Mouse (Mus musculus): ENCODE measurements at regions not wholly inside any gene's neighbourhood (a gene's known extent, or its start where the extent isn't known, plus 50 kb on each side); places are given as distances from the start of the nearest gene placed in this dataset.

DNA sequence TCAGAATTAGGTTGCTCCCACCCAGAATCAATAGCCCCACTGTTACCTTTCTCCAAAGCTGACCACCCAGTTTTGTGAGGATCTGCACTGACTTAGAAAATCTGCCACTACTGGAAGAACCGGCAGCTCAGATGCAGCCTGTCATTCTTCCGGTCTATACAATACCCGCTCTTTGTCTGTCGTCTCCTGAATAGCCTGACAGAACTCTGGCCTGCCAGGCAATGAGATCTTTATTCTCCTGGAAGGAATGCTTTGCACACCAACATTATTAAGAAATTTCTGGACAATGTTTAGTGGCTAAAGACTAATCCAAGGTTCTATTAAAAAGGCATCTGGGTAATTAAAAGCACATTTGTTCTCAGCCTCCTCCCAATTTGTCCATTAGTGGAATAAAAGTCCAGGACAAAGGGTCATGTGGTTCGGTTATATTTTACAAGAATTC lies 2232.0 kb downstream of the 4930444P10Rik start:
- ATAC-seq (replicated peaks; ENCODE audit: low FRiP score, low TSS enrichment, low read depth) (no peak), DNase-seq (ENCODE audit: low spot score) (no peak)
- H3K9me3 ChIP-seq (ENCODE audit: control insufficient read depth, low read length), result no peaks in the 10 kb centered on the region

DNA sequence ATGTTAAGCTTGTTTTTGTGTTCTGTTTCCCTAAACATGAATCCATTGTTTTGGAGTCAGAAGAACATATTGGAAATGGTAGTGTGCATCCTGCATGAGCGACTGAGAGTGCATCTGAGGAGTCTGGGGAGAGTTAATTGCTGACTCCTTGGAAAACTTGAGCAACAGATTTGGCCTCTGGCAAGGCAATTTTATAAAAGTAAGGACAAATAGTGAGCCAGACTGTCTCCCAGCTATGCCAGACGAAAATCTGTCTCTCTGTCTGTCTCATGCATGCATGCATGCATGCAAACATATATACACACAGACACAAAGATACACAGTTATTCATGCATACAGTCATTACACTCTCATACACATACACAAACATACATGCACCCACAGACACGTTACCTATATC lies 2232.7 kb downstream of the 4930444P10Rik start:
- H3K27ac ChIP-seq (ENCODE audit: low read depth), result no peak overlapping the region
- H3K36me3 ChIP-seq (ENCODE audit: control insufficient read depth, insufficient read depth, low read length), result no peaks in the 10 kb centered on the region
- ATAC-seq (replicated peaks; ENCODE audit: low FRiP score, low TSS enrichment, low read depth), result no peak
- H3K4me3 ChIP-seq (ENCODE audit: low read depth, low read length), result no peak overlapping the region
- H3K27me3 ChIP-seq (replicated peaks; ENCODE audit: control insufficient read depth, insufficient read depth, low read length), result no peaks in the 10 kb centered on the region
- DNase-seq (ENCODE audit: low spot score), result no peak
- H3K9ac ChIP-seq (ENCODE audit: low read length), result no peak overlapping the region
- H3K4me2 ChIP-seq (ENCODE audit: low read length), result no peak overlapping the region
- H3K9me3 ChIP-seq (ENCODE audit: control insufficient read depth, low read length), result no peaks in the 10 kb centered on the region
- H3K4me1 ChIP-seq (replicated peaks; ENCODE audit: control insufficient read depth, insufficient read depth, low read length), result no peaks in the 10 kb centered on the region
- WGBS, result 65% methylated on average over 3 of the region's 3 CpGs

More for the DNA sequence above, 2232.0 kb downstream of the 4930444P10Rik start:
- no peak overlapping the region for H3K4me2 ChIP-seq (ENCODE audit: low read length)
- 70% methylated on average over 5 of the region's 5 CpGs for WGBS
- H3K36me3 ChIP-seq (ENCODE audit: control insufficient read depth, insufficient read depth, low read length), result no peaks in the 10 kb centered on the region
- H3K27ac ChIP-seq (ENCODE audit: low read depth), result no peak overlapping the region
- no peak overlapping the region for H3K9ac ChIP-seq (ENCODE audit: low read length)
- no peaks in the 10 kb centered on the region for H3K27me3 ChIP-seq (replicated peaks; ENCODE audit: control insufficient read depth, insufficient read depth, low read length)
- H3K4me3 ChIP-seq (ENCODE audit: low read depth, low read length), result no peak overlapping the region
- H3K4me1 ChIP-seq (replicated peaks; ENCODE audit: control insufficient read depth, insufficient read depth, low read length), result no peaks in the 10 kb centered on the region

DNA sequence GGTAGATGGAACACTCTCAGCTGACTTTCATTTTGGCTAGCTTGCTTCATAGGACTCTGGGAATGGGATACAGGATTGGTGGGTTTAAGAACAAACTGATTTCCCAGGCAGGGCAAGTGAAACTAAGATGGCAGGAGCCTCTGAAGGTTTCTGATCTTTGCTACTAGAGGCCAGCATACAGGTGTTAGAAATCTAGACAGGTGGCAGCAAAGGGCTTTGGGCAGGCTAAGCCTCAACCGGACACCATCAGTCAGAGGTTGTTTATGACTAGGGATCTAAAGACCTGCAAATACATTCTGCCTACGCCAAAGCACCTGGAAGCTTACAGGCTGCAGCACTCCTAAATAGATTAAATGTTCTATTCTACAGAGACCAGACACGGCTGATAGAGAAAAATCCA lies 2233.4 kb downstream of the 4930444P10Rik start:
- no peaks in the 10 kb centered on the region for H3K9me3 ChIP-seq (ENCODE audit: control insufficient read depth, low read length)
- H3K27ac ChIP-seq (ENCODE audit: low read depth), result no peak overlapping the region
- 25% methylated on average over 3 of the region's 3 CpGs for WGBS
- no peak overlapping the region for H3K4me3 ChIP-seq (ENCODE audit: low read depth, low read length)
- H3K9ac ChIP-seq (ENCODE audit: low read length), result no peak overlapping the region
- no peaks in the 10 kb centered on the region for H3K36me3 ChIP-seq (ENCODE audit: control insufficient read depth, insufficient read depth, low read length)
- no peak for ATAC-seq (replicated peaks; ENCODE audit: low FRiP score, low TSS enrichment, low read depth)
- no peaks in the 10 kb centered on the region for H3K4me1 ChIP-seq (replicated peaks; ENCODE audit: control insufficient read depth, insufficient read depth, low read length)
- no peak for DNase-seq (ENCODE audit: low spot score)
- no peaks in the 10 kb centered on the region for H3K27me3 ChIP-seq (replicated peaks; ENCODE audit: control insufficient read depth, insufficient read depth, low read length)
- no peak overlapping the region for H3K4me2 ChIP-seq (ENCODE audit: low read length)

DNA sequence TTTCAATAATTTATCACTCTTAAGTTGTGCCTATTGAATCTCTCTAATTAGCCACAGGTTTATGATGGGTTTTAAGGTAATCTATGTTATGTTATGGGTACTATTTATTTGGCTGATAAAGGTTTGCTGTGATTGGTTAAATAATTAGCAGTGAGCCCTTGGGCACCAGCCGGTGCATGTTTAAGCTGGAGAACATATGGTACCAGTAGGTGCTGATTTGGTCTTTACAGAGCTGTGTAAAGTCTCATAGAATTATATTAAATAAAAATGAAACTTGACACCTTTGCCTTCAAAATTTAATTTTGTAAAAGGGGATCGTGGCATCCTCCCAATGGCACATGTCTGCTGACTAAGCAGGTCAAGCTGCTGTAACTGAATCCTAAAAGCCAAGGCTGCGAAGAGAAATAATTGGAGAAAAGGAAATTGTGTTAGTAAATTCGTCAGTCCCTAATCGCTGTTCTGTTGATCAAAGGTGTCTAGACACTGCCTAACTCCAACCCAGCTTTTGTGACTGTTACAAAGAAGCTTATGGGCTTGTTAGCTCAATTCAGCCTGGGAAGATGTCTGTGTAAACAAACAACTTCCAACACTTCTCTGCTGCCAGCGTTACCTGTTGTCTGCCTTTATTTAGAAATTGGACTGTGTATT lies 2234.6 kb downstream of the 4930444P10Rik start:
- no peak for DNase-seq (ENCODE audit: low spot score)
- WGBS, result 50% methylated on average over 6 of the region's 6 CpGs

DNA sequence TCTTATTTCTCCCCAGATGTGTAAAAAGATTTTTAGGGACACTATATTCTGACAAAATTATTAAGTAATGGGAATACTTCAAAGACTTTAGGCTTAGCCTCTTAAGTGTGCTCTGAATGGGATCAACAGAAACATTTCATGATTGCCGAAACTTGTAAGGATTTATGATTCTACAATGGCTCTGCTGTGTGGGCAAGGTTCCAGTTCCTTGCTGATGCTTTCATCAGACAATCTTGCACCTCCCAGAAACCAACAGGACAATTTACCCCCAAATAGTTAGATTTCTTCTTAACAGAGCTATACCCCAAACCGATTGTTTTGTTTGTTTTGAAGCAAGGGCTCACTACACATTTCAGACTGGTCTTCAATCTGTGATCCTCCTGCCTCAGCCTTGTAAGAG lies 2236.1 kb downstream of the 4930444P10Rik start:
- no peaks in the 10 kb centered on the region for H3K27me3 ChIP-seq (replicated peaks; ENCODE audit: control insufficient read depth, insufficient read depth, low read length)
- 73% methylated on average over 2 of the region's 2 CpGs for WGBS
- no peak overlapping the region for H3K9ac ChIP-seq (ENCODE audit: low read length)
- no peaks in the 10 kb centered on the region for H3K36me3 ChIP-seq (ENCODE audit: control insufficient read depth, insufficient read depth, low read length)
- DNase-seq (ENCODE audit: low spot score) (no peak), ATAC-seq (replicated peaks; ENCODE audit: low FRiP score, low TSS enrichment, low read depth) (no peak)
- no peak overlapping the region for H3K27ac ChIP-seq (ENCODE audit: low read depth)
- H3K4me3 ChIP-seq (ENCODE audit: low read depth, low read length), result no peak overlapping the region
- no peaks in the 10 kb centered on the region for H3K9me3 ChIP-seq (ENCODE audit: control insufficient read depth, low read length)
- H3K4me2 ChIP-seq (ENCODE audit: low read length), result no peak overlapping the region
- H3K4me1 ChIP-seq (replicated peaks; ENCODE audit: control insufficient read depth, insufficient read depth, low read length), result no peaks in the 10 kb centered on the region

More for the DNA sequence above, 2234.6 kb downstream of the 4930444P10Rik start:
- Histone ChIP-seq H3K4me3 (ENCODE audit: low read depth, low read length) (no peak overlapping the region), H3K36me3 (ENCODE audit: control insufficient read depth, insufficient read depth, low read length) (no peaks in the 10 kb centered on the region), H3K4me2 (ENCODE audit: low read length) (no peak overlapping the region), H3K9ac (ENCODE audit: low read length) (no peak overlapping the region), H3K9me3 (ENCODE audit: control insufficient read depth, low read length) (no peaks in the 10 kb centered on the region), H3K4me1 (replicated peaks; ENCODE audit: control insufficient read depth, insufficient read depth, low read length) (no peaks in the 10 kb centered on the region), H3K27me3 (replicated peaks; ENCODE audit: control insufficient read depth, insufficient read depth, low read length) (no peaks in the 10 kb centered on the region), H3K27ac (ENCODE audit: low read depth) (no peak overlapping the region)
- no peak for ATAC-seq (replicated peaks; ENCODE audit: low FRiP score, low TSS enrichment, low read depth)

DNA sequence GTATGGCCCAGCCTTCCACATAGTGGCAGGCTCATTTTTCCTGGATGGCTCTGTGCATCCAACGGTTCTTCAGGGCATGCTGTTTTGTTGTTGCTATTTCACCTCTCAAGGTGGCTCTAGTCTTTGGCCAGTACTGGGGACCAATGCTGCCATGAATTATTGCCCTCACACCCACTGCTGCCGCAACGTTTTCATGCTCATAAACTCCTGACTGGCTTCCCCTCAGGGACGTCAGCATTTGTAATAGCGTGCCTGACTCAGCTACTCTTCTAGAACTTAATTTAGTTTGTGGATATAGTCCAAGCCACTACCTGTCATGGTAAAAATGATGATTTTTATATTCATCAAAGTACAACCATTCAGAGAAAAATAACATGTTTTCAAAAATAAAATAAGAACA lies 2242.0 kb downstream of the 4930444P10Rik start:
- Histone ChIP-seq H3K9ac (ENCODE audit: low read length) (no peak overlapping the region), H3K9me3 (ENCODE audit: control insufficient read depth, low read length) (no peaks in the 10 kb centered on the region), H3K27me3 (replicated peaks; ENCODE audit: control insufficient read depth, insufficient read depth, low read length) (no peaks in the 10 kb centered on the region), H3K4me1 (replicated peaks; ENCODE audit: control insufficient read depth, insufficient read depth, low read length) (no peaks in the 10 kb centered on the region), H3K36me3 (ENCODE audit: control insufficient read depth, insufficient read depth, low read length) (no peaks in the 10 kb centered on the region), H3K27ac (ENCODE audit: low read depth) (no peak overlapping the region), H3K4me2 (ENCODE audit: low read length) (no peak overlapping the region), H3K4me3 (ENCODE audit: low read depth, low read length) (no peak overlapping the region)
- DNase-seq (ENCODE audit: low spot score) (no peak), ATAC-seq (replicated peaks; ENCODE audit: low FRiP score, low TSS enrichment, low read depth) (no peak)
- 62% methylated on average over 5 of the region's 5 CpGs for WGBS

DNA sequence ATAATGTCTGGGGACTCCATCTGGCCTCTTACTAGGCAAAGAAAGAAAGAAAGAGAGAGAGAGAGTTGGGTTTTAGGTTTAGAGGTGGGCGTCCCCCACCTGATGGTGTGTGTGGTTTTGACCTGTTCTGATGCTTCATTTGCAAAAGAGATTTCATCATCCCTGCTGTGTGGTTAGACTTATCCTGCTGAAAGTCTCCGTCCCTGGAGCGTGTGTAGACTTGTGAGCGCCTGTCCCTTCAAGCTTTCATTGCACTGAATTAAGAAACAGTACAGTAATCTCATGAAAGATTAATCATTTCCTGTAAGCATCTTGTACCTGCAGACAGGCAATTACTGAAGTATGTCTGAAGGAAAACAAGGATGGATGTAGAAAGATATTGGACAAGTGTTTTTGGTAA lies 2244.1 kb downstream of the 4930444P10Rik start:
- WGBS, result 83% methylated on average over 4 of the region's 4 CpGs
- Histone ChIP-seq H3K4me2 (ENCODE audit: low read length) (no peak overlapping the region), H3K4me1 (replicated peaks; ENCODE audit: control insufficient read depth, insufficient read depth, low read length) (no peaks in the 10 kb centered on the region), H3K4me3 (ENCODE audit: low read depth, low read length) (no peak overlapping the region), H3K27ac (ENCODE audit: low read depth) (no peak overlapping the region), H3K9me3 (ENCODE audit: control insufficient read depth, low read length) (no peaks in the 10 kb centered on the region), H3K36me3 (ENCODE audit: control insufficient read depth, insufficient read depth, low read length) (no peaks in the 10 kb centered on the region), H3K9ac (ENCODE audit: low read length) (no peak overlapping the region), H3K27me3 (replicated peaks; ENCODE audit: control insufficient read depth, insufficient read depth, low read length) (no peaks in the 10 kb centered on the region)
- DNase-seq (ENCODE audit: low spot score), result no peak
- ATAC-seq (replicated peaks; ENCODE audit: low FRiP score, low TSS enrichment, low read depth), result no peak

DNA sequence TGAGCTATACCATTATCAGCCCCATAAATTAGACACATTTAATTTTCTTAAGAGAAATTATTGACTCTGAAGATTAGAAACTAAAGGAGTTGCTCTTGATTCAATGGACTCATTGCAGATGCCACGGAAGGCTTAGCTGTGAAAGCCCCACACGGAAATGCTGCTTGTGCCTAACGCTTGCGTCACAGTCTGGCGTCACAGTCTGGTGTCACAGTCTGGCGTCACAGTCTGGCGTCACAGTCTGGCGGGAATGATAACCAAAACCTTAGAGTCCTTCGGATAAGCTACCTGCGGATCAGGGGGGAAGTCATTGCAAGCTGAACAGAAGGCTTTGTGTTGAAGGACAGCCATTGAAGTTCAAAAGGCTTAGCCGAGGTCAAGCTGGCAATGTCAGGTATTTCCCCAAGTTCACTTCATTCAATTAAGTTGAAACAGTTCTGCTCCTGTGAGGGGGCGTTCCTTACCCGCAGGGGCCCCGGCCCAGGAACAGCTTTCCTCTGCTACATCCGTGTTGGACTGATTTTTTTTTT lies 2246.7 kb downstream of the 4930444P10Rik start:
- no peak overlapping the region for H3K4me2 ChIP-seq (ENCODE audit: low read length)
- no peak overlapping the region for H3K9ac ChIP-seq (ENCODE audit: low read length)
- DNase-seq (ENCODE audit: low spot score) (no peak), ATAC-seq (replicated peaks; ENCODE audit: low FRiP score, low TSS enrichment, low read depth) (no peak)
- no peak overlapping the region for H3K4me3 ChIP-seq (ENCODE audit: low read depth, low read length)
- no peaks in the 10 kb centered on the region for H3K9me3 ChIP-seq (ENCODE audit: control insufficient read depth, low read length)
- no peaks in the 10 kb centered on the region for H3K36me3 ChIP-seq (ENCODE audit: control insufficient read depth, insufficient read depth, low read length)
- no peak overlapping the region for H3K27ac ChIP-seq (ENCODE audit: low read depth)
- H3K4me1 ChIP-seq (replicated peaks; ENCODE audit: control insufficient read depth, insufficient read depth, low read length), result no peaks in the 10 kb centered on the region
- 73% methylated on average over 15 of the region's 15 CpGs for WGBS
- H3K27me3 ChIP-seq (replicated peaks; ENCODE audit: control insufficient read depth, insufficient read depth, low read length), result no peaks in the 10 kb centered on the region

DNA sequence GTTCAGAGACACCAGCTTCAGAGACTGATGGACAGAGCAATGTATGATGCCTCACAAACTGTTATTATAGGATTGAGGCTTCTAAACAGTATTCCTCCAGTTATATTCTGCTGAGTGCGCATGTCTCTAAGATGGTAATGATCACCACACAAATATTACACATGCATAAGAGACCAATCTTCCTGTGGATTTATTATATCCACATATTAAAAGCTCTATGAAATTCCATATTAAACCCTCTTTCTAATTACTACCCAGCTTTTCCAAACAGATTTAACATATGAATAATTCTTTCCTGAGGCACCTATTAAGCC lies 2252.9 kb downstream of the 4930444P10Rik start:
- whole genome bisulfite sequencing, result 93% methylated on average over 1 of the region's 1 CpGs

More for the DNA sequence above, 2252.9 kb downstream of the 4930444P10Rik start:
- Histone ChIP-seq H3K4me1 (replicated peaks; ENCODE audit: control insufficient read depth, insufficient read depth, low read length) (no peaks in the 10 kb centered on the region), H3K9me3 (ENCODE audit: control insufficient read depth, low read length) (no peaks in the 10 kb centered on the region), H3K27me3 (replicated peaks; ENCODE audit: control insufficient read depth, insufficient read depth, low read length) (no peaks in the 10 kb centered on the region), H3K4me3 (ENCODE audit: low read depth, low read length) (no peak overlapping the region), H3K27ac (ENCODE audit: low read depth) (no peak overlapping the region), H3K9ac (ENCODE audit: low read length) (no peak overlapping the region), H3K36me3 (ENCODE audit: control insufficient read depth, insufficient read depth, low read length) (no peaks in the 10 kb centered on the region), H3K4me2 (ENCODE audit: low read length) (no peak overlapping the region)
- ATAC-seq (replicated peaks; ENCODE audit: low FRiP score, low TSS enrichment, low read depth) (no peak), DNase-seq (ENCODE audit: low spot score) (no peak)

Measured in intestine, embryonic 14.5 days (tissue).